Mouse (Mus musculus) MEL (cell line): ENCODE measurements around the gene Ap1g1.

ENCODE experiments used
- CTCF ChIP-seq, 3 experiments: IDR thresholded peaks in 2 of 3; conservative IDR thresholded peaks in 1 of 3; 2 replicates each; pipeline ENCODE4 v1.5.1; 2011 to 2012; ENCODE audit warnings: low read length in 3 of 3, low read depth in 2 of 3, mild to moderate bottlenecking in 2 of 3, improper control_type of control experiment in 1 of 3, inconsistent platforms in 1 of 3, mixed read lengths in 1 of 3, moderate library complexity in 1 of 3; ENCODE audit not compliant: control insufficient read depth in 1 of 3, insufficient read depth in 1 of 3, poor library complexity in 1 of 3, severe bottlenecking in 1 of 3
- EP300 ChIP-seq, 2 experiments: IDR thresholded peaks; 2 replicates each; pipeline ENCODE4 v1.6.1; 2011; ENCODE audit warnings: improper control_type of control experiment in 2 of 2, low read length in 2 of 2, low read depth in 1 of 2, mild to moderate bottlenecking in 1 of 2
- MAX ChIP-seq: IDR thresholded peaks from 2 replicates; pipeline ENCODE4 v1.6.1; 2011; ENCODE audit warnings: low read length, improper control_type of control experiment
- MYB ChIP-seq: IDR thresholded peaks from 2 replicates; pipeline ENCODE4 v1.6.1; 2011; ENCODE audit warnings: mild to moderate bottlenecking, low read depth, low read length, improper control_type of control experiment
- MYC ChIP-seq: IDR thresholded peaks from 2 replicates; pipeline ENCODE4 v1.6.1; 2011; ENCODE audit warnings: low read depth, mild to moderate bottlenecking, low read length, improper control_type of control experiment, moderate library complexity
- NELFE ChIP-seq: IDR thresholded peaks from 2 replicates; pipeline ENCODE4 v1.6.1; 2011; ENCODE audit warnings: low read depth, low read length, improper control_type of control experiment
- NRF1 ChIP-seq: IDR thresholded peaks from 2 replicates; pipeline ENCODE4 v1.6.1; 2014; ENCODE audit warnings: low read depth, mild to moderate bottlenecking, inconsistent platforms, low read length, improper control_type of control experiment, moderate library complexity; ENCODE audit not compliant: poor library complexity, insufficient read depth, severe bottlenecking
- POLR2A ChIP-seq, 2 experiments: IDR thresholded peaks; 2 replicates each; pipeline ENCODE4 v1.6.1; 2011 to 2012; ENCODE audit warnings: low read length in 2 of 2, mild to moderate bottlenecking in 2 of 2, control low read depth in 1 of 2, improper control_type of control experiment in 1 of 2, low read depth in 1 of 2, moderate library complexity in 1 of 2; ENCODE audit not compliant: control insufficient read depth in 1 of 2, insufficient read depth in 1 of 2, poor library complexity in 1 of 2
- RCOR1 ChIP-seq: IDR thresholded peaks from 2 replicates; pipeline ENCODE4 v1.6.1; 2012; ENCODE audit warnings: low read depth, mild to moderate bottlenecking, inconsistent platforms, low read length, improper control_type of control experiment
- TAL1 ChIP-seq: IDR thresholded peaks from 2 replicates; pipeline ENCODE4 v1.6.1; 2012; ENCODE audit warnings: mild to moderate bottlenecking, inconsistent platforms, low read length, moderate library complexity, mixed read lengths
- USF1 ChIP-seq: IDR thresholded peaks from 2 replicates; pipeline ENCODE4 v1.6.1; 2014; ENCODE audit warnings: low read depth, mild to moderate bottlenecking, inconsistent platforms, low read length, improper control_type of control experiment, moderate library complexity

DNA sequence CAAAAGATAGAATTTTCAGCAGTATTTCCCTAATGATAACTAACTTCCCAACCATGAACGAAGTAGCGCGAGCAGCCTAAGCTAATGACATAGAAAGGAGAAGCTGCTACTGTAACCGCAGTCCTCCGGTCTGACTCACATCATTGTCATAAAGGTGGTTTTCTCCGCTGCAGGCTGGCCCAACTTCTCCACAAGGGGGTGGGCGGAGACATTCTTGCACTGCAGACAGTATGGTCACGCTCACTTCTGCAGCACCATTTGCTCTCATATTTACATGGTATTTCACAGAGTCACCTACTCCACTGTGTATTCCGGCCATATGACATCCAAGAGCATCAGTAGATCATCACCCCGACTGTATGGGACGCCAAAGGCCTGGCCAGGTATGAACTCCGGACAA is 27.7 kb upstream of the Ap1g1 start:
- TF ChIP-seq RCOR1 (0 out of 2 replicates have a peak, but pooled peaks have one; percentile 42), EP300 (IDR thresholded peaks at IDR 0.05; ENCODE audit: low read depth in 1 of 2, low read length in 2 of 2) (peak; percentile 36 to 76), CTCF (IDR thresholded peaks at IDR 0.05 in 2 of 3, conservative IDR thresholded peaks at IDR 0.05 in 1 of 3; ENCODE audit: control insufficient read depth in 1 of 3, insufficient read depth in 1 of 3, low read depth in 2 of 3, low read length in 3 of 3, poor library complexity in 1 of 3, severe bottlenecking in 1 of 3) (peak; percentile 27 to 33 (median 29); a peak in 4 of 6 replicates), USF1 (no peak), POLR2A (IDR thresholded peaks at IDR 0.05; ENCODE audit: control insufficient read depth in 1 of 2, insufficient read depth in 1 of 2, low read depth in 1 of 2, low read length in 2 of 2, poor library complexity in 1 of 2) (no peak), TAL1 (peak; percentile 8; the same call in 1 of the 2 replicates), NRF1 (no peak), MYC (0 out of 2 replicates have a peak, but pooled peaks have one; percentile 57), MYB (no peak), MAX (0 out of 2 replicates have a peak, but pooled peaks have one; percentile 21), NELFE (no peak)
